Mouse (Mus musculus) adrenal gland, adult 8-10 months (tissue): ENCODE data around the gene Tinagl1. TPM values are rescaled to one million over a fixed set of nuclear protein-coding genes. Genes with fewer than 3 reads are reported as not detected.
A peak's percentile ranks its signal among the peaks of the same experiment; 100 is the strongest.

Source experiments
- DNase-seq: peaks from one replicate; pipeline ENCODE4 v3.0.0; 2022
- total RNA-seq, 4 experiments: library from RNA; stranded (reverse); gene quantifications; 2 replicates each; pipeline ENCODE4 v1.2.4; 2022

Gene Tinagl1
- 100 to 1,000 TPM in 2 of 4 experiments, 10 to 100 TPM in 2; 80.9 to 133 (median 107) TPM for total RNA-seq

DNA sequence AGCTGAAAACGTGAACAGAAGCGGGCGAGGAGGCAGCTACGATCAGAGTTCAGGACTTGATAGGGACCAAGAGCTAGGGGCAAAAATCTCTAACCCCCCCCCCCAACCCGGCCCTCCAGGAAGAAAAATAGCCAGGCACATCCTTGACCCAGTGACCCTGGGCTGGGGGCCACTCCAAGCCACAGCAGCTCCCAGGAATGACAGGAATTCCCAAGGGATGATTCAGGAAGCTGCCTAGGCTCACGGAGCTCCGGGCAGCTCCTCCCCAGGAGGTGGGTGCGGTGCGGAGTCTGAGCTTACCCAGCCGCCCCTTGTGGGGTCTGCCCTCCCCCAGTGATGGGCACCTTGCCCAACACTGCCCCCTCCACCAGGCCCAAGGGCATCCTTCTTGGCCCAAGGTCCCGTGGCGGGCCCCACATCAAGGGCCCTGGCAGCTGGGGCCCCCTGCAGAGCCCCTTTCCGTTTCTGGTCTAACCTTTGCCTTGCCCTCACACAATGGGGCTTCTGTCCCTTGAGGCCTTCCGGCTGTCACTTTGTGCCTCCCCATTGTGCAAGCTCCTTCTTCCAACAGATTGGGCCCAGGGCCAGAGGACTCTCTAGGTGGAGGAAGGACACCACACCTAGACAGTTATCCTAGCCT, at the start of gene Tinagl1:
Gene Tinagl1 (minus strand): TSS at position 51 of the 640 bp plus-strand sequence.
- no peak for DNase-seq

DNA sequence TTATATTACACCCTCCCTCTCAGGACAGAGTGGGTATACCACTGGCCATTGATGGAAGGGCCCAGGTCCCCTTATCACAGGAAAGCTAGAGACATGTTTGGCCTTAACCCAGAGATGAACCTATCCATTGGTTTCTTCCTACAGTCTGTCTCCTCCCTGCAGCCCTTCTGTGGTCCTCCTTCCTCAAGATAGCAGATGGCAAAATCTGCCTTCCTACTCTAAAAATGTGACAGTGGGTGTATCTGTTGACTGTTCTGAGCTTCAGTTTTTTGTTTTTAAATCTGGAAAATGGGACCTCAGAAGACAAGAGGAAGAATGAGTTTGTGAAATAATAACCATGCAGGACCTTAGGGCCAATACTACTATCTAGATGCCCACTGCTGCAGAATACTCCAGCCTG, 49.1 kb upstream of the Tinagl1 start:
- DNase-seq, result no peak

GRCm38 (mm10) chr4:130222179-130222578, 47.3 kb upstream of the Tinagl1 start, which contains the start of gene Gm853:
Gm853 (minus strand) TSS chr4:130222401.
- no peak for DNase-seq

- DNase-seq, result no peak
These were observed 45.3 kb upstream of the Tinagl1 start for GRCm38 (mm10) chr4:130220176-130220575.

- DNase-seq, result no peak
These were observed 40.5 kb upstream of the Tinagl1 start for GRCm38 (mm10) chr4:130215392-130215791.

DNA sequence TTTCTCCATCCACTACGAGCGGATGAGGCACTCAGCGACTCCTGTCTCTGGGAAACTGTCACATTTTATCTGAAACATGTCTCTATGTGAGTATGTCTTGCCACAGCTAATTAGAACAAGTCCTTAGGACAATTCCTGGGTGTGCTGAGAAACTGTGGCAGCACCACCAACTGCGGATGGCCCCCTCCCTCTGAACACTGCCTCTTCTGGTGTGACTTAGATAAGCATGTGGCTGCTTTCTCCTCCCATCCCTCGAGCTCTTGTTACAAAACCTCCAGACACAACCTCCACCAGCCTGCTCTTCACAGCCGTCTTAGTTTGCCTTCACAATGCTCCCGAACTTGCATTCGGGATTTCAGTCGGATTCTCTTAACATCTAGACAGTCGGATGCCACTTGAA, 38.9 kb upstream of the Tinagl1 start:
- DNase-seq, result no peak

DNA sequence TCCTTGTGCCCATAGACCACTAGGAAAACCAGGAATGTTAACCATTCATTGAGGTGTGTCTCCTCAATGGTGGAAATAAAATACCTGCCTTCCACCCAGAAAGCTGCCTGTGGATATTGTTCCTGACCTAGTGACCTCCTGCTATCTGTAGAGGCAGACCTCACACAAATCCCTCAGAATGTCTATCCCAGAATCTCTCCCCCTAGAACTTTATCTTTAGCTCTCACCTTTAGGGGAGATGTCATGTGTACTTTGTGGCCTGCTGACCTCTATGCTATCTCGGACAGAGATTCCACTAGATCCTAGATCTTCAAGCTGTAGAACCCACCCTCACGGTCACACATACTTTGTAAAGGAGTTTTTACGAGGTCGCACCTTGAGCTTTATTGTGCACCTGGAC, 38.3 kb upstream of the Tinagl1 start:
- DNase-seq, result no peak

DNA sequence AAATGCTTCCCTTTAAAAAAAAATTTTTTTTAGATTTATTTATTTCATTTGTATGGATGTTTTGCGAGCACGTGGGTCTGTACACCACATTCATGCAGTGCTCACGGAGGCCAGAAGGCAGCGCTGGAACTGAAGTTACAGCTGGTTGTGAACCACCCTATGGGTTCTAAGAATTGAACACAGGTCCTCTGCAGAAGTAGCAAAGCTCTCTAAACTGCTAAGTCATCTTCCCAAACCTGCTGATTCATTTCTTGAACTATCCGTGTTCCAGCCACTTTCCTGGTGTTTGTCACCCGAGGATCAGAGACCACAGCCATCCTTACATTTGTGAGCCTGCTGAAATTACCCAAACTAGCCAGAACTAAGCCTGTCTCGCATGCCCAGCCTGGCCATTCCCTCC, 37.5 kb upstream of the Tinagl1 start:
- DNase-seq, result no peak

GRCm38 (mm10) chr4:130211870-130212269, 36.9 kb upstream of the Tinagl1 start:
- no peak for DNase-seq

GRCm38 (mm10) chr4:130198694-130199670, 24.1 kb upstream of the Tinagl1 start:
- DNase-seq, result peak; percentile 83

- no peak for DNase-seq
These were observed 21.6 kb upstream of the Tinagl1 start for GRCm38 (mm10) chr4:130196542-130196941.

- DNase-seq, result no peak
These were observed 21.0 kb upstream of the Tinagl1 start for GRCm38 (mm10) chr4:130195924-130196323.

DNA sequence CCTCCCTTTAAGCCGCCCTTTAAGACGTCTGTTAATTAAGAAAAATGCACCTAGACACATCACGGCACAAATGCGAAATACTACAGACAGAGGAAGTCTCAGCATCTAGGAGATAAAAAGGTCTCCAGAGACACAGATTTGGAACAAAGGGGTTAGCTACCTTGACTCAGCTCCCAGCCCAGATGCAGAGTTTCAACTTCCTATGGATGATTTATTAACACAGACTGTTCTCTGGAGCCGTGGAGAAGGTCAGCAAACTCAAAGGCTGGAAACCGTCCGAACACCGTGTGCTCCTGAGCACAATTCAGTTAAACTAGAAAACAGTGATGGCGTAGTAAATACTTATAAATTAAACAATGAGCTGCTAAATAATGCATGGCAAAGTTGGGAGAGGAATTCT, 17.3 kb upstream of the Tinagl1 start:
- DNase-seq, result no peak

GRCm38 (mm10) chr4:130189606-130190005, 14.7 kb upstream of the Tinagl1 start:
- DNase-seq, result no peak

GRCm38 (mm10) chr4:130188806-130189297, 13.9 kb upstream of the Tinagl1 start:
- peak; percentile 76 for DNase-seq

- DNase-seq, result no peak
These were observed 12.0 kb upstream of the Tinagl1 start for GRCm38 (mm10) chr4:130186891-130187290.

DNA sequence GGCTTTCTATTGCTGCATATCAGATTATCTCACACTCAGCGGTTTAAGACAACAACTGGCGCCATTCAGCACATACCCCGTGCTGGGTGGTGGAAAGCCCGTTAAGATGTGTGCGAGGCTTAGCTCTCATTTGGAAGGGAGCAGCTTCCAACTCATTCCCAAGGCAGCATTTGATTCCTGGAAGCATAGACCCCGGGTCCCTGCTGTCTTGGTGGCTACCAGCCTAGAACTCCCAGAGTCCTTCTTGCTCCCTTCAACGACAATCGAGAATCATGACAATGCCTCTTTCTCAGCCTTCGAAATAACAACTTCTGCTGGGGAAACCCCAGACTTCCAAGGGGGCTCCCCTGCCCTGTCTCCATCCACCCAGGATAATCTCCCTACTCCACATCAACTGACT, 11.5 kb upstream of the Tinagl1 start:
- no peak for DNase-seq

GRCm38 (mm10) chr4:130183879-130184278, 9.0 kb upstream of the Tinagl1 start:
- DNase-seq, result no peak

DNA sequence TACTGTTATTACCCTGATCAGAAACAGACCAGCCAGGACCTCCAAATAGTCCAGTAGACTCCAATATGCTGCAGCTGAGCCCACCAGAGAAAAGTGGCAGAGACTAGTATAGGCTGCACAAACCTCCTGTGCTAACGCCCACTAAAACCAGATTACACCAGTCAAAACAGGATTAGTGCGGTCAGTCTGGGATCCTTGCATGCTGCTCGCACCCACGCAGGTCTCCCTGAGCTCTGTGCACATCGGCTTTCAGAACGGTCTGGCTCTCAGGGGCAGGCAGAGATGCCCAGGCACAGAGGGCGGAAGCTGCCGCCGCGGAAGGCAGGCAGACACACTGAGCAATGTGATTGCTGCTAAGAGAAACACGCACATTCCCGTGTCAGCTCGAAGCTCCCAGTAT, 8.1 kb upstream of the Tinagl1 start:
- DNase-seq, result no peak

DNA sequence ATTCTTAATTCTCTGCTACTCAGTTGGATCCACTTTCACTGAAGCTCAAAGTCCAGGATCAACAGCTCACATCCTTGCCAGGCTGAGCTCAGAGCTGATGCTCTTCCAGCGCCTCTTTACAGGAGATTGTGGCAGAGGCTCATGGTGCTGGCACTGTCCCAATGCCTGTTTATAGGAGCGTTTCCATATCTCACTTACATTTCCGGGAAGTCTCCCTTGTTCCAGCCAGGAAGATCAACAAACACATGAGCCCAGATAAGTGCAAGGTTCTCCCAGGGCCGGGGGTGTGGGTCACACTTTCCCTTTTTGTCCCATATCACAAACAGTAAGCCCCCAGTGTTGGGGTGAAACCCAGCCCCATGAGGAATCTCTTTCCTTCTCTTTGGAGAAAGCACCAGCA, 7.0 kb upstream of the Tinagl1 start:
- no peak for DNase-seq

GRCm38 (mm10) chr4:130180909-130181602, 6.1 kb upstream of the Tinagl1 start:
- DNase-seq, result no peak

GRCm38 (mm10) chr4:130179876-130180275, 5.0 kb upstream of the Tinagl1 start:
- DNase-seq, result no peak

DNA sequence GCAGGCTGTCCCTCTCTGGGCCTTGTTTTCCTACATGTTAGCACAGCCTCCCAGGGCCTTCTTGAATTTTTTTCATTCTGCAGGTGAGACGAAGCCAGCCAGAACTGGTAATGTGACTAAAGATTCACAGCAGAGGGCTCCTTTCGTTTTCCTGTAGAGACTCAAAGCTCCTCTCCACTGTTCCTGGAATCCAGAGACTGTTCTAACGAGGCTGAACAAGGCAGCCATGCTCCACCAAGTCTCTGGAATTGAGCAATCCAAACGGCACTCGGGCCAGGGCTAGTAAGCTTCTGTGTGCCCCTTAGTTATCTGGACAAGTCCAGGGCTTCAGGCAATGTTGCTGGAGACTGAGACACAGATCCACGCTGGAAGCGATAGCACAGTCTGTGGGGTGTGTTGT, 2.6 kb upstream of the Tinagl1 start:
- DNase-seq, result no peak
